Mouse (Mus musculus): Measurements from ENCODE around the gene Kif5c.
A peak's percentile ranks its signal among the peaks of the same experiment; 100 is the strongest.

Gene Kif5c

GRCm38 (mm10) chr2:49747670-49748069, 128.6 kb downstream of the Kif5c start:
- no peak for DNase-seq (ENCODE audit: low spot score)

GRCm38 (mm10) chr2:49748628-49749342, 129.7 kb downstream of the Kif5c start:
- DNase-seq (ENCODE audit: low spot score): no peak

GRCm38 (mm10) chr2:49749730-49750576, 130.9 kb downstream of the Kif5c start:
- DNase-seq (ENCODE audit: low spot score): no peak

GRCm38 (mm10) chr2:49751544-49752210, 132.6 kb downstream of the Kif5c start:
- no peak for DNase-seq (ENCODE audit: low spot score)

GRCm38 (mm10) chr2:49752211-49752607, 133.1 kb downstream of the Kif5c start:
- DNase-seq (ENCODE audit: low spot score): no peak

- no peak for DNase-seq (ENCODE audit: low spot score)
Measured at GRCm38 (mm10) chr2:49753062-49753461, 134.0 kb downstream of the Kif5c start.

- DNase-seq (ENCODE audit: low spot score): no peak
Measured at GRCm38 (mm10) chr2:49755054-49755453, 136.0 kb downstream of the Kif5c start.

DNA sequence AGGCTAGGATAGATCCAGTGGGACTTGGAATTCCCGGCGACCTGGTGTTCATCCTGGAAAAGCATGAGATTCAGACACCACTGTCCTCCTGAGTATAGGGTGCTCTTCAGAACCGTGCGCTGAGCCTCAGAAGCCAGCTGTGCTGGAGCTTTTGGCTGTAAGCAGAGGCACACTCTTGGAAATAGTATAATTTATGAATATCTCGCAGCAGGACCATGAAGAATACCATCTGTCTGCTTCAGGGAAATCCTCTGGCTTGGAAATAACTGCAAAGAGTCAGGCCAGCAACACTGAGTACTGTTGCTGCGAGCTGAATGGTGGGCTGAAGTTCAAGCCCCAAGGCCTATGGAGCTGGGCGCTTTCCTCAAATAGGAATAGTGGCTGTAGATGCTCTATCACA, 138.5 kb downstream of the Kif5c start:
- DNase-seq (ENCODE audit: low spot score): no peak

- DNase-seq (ENCODE audit: low spot score): no peak
Measured at GRCm38 (mm10) chr2:49764331-49764946, 145.3 kb downstream of the Kif5c start.

GRCm38 (mm10) chr2:49768916-49769315, 149.8 kb downstream of the Kif5c start:
- DNase-seq (ENCODE audit: low spot score): no peak

GRCm38 (mm10) chr2:49770440-49770839, 151.3 kb downstream of the Kif5c start:
- no peak for DNase-seq (ENCODE audit: low spot score)

DNA sequence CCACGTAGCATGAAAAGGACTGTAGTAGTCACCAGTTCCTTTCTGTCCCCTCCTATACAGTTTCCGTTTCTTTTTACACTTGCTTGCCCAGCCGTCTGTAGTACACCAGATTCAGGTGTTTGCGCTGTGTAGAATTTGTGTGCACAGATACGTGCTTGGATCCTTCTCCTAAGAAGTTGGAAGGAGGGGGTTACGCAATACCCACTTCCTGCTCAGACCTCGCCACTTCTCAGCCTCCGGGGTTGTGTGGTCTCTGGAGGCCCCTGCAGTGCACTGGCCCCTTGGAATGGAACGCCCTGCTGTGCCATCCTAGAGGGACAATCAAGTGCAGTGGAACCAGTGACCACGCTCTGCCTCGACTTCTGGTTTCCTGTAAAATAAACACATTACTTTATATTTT, 152.1 kb downstream of the Kif5c start:
- no peak for DNase-seq (ENCODE audit: low spot score)

- peak; percentile 23 for DNase-seq (ENCODE audit: low spot score)
Measured at GRCm38 (mm10) chr2:49773194-49773931, 154.3 kb downstream of the Kif5c start.

- DNase-seq (ENCODE audit: low spot score): no peak
Measured at GRCm38 (mm10) chr2:49774180-49774579, 155.1 kb downstream of the Kif5c start.

- no peak for DNase-seq (ENCODE audit: low spot score)
Measured at GRCm38 (mm10) chr2:49775187-49775586, 156.1 kb downstream of the Kif5c start.

DNA sequence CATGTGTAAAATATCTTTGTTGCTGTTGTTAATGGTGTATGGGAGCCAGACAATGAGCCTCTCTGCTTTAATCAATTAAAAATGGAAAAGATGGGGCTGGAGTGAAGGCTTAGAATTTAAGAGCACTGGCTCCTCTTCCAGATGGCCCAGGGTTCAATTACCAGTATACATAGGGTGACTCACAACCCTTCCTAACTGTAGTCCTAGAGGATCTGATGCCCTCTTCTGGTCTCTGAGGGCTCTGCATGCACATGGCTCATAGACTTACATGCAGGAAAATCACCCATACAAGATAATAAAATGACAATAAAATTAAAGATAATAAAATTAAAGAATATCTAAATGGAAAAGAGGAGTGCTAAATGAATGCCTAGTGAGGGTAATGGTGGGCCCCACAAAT, 156.6 kb downstream of the Kif5c start:
- no peak for DNase-seq (ENCODE audit: low spot score)

- no peak for DNase-seq (ENCODE audit: low spot score)
Measured at GRCm38 (mm10) chr2:49776407-49776806, 157.3 kb downstream of the Kif5c start.

DNA sequence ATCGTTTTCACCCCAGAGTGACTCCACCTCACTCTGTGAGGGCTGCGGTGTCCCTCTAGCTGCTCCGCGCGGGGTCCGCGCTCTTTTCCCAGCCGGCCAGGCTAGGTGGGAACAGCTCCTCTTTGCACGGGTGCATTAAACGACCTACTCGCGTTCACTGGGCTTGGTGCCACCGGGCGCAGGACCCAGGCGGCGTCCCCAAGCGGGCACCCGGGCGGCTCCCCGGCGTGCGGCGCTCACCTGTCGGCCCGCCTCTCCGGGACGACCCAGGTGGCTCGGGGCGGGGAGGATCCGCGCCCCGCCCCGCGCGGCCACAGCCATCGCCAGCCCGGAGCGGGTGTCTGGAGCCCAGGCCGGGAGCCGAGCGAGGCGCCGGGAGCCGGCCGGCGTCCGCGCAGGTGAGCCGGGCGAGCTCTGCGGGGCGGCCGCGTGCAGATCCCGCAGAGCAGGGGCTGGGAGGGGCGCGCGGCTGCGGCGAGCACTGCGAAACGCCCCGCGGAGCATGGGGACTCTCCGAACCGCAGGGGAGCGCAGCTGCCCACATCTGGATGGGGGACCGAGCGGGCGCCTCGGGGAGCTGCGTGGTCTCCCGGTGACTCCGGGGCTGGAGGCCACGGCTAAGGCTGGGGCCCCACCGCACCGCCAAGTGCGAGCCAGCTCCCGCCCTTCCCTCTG, 168.4 kb downstream of the Kif5c start, which contains the start of gene Lypd6b:
TSS of gene Lypd6b (plus strand) at position 313 of the 675 bp plus-strand sequence.
- no peak for DNase-seq (ENCODE audit: low spot score)

DNA sequence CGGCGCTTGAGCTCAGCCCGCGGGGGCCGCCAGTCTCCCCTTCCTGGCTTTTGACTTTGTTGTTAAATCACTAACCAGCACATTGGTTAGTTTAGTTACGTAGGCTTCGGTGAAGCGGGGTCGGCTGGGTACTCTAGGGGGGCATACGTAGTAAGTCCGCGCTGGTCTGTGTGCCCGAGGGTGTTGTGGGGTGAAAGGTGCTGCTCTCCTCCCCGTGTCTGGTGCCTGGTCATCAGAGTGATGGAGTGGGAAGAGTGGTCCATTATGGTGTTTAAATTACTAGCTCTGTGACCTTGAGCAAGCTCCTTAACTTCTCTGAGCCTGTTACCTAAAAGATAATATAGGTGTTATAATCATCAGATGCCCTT, 168.9 kb downstream of the Kif5c start:
- no peak for DNase-seq (ENCODE audit: low spot score)

- DNase-seq (ENCODE audit: low spot score): no peak
Measured at GRCm38 (mm10) chr2:49788643-49789042, 169.5 kb downstream of the Kif5c start.

GRCm38 (mm10) chr2:49789078-49789477, 170.0 kb downstream of the Kif5c start:
- no peak for DNase-seq (ENCODE audit: low spot score)

All from spleen, adult 12 weeks (tissue).